Mouse (Mus musculus): ENCODE data around the gene Slc16a1.
"Not testable (repeated sequence)": the region's sequence is repeated elsewhere in the genome, so short reads cannot be mapped to it uniquely, and the experiment has no call there.

The Slc16a1 gene

DNA sequence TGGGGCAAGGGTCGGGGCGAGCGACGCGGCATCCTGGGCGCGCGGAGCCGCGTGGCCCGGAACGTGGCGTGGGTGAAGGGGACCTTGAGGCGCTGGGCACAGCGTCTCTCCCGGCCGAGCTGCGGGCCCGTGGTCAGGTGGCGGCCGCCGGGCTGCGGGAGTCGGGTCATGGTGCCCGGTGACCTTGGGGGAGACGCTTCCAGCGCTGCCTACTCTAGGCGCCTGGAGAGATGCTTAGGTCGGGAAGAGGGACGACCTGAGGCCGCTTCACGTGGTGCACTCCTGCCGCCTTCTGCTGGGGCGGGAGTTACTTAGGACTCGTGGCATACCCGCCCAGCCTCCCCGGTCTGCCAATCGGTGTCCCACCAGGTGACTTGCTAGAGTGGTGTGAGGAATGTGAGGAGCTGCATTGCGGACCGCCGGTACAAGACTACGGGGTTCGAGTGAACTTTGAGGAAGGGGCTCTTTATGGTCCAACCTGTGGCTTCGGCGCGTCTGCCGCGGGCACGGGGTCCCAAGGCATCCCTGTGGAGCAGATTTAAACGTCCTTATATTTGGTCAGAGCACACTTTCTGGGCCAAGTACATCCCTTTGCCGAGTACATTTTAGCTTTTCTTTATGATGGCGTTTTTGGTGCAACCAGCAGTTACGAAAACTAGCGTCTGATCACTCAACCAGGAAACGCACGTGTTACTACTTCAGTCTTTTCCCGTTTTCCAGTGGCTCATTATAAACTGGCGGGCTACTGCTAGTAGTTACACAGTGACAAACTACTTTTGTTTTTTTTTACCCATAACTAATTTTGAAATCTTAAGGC lies 672 bp downstream of the Slc16a1 start:
- peak; percentile 59 for ATAC-seq (ENCODE audit: low TSS enrichment)

DNA sequence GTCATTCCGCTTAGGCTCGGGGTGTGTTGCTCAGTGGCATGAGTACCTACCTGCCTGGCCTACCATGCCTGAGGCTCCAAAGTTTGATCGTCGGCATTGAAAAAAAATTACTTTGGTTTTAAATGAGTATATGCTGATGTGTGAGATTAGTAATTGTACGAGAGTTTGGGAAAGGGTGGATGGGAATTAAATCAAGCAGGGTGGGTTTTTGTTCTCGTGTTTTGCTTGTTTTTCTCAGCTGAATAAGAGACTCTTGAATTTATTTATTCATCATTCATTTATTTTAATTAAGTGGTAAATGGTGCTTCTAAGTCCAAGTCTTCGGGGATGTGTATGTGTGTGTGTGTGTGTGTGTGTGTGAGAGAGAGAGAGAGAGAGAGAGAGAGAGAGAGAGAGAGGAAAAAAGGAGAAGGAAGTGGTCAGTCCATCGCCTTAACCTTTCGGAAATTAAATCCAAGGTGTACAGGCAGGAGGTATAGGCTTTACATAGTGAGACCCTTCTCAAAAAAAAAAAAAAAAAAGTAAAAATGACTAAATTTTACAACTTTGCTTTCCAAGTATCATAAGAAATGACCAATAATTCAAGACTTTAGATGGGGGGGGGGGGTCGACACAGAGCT lies 1.4 kb downstream of the Slc16a1 start:
- ATAC-seq (ENCODE audit: low TSS enrichment), result no peak

DNA sequence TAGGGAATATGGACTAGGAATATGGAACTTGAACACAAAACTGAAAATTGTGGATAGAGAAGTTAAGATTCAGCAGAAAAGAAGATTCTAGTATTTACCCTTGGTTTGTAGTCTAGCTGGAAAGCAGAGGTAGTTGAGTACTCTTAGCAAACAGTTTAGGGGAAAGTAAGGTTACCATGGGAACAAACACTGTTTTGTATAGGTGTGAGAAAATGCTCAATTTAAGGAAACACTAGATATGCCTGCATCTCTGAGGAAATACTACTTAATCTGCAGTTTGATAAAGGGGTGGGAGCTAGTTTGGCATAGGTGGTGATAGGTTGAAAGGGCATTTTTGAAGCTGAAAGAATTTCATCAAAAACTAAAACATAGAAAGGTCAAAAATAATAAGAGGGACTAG lies 2.4 kb downstream of the Slc16a1 start:
- no peak for ATAC-seq (ENCODE audit: low TSS enrichment)

DNA sequence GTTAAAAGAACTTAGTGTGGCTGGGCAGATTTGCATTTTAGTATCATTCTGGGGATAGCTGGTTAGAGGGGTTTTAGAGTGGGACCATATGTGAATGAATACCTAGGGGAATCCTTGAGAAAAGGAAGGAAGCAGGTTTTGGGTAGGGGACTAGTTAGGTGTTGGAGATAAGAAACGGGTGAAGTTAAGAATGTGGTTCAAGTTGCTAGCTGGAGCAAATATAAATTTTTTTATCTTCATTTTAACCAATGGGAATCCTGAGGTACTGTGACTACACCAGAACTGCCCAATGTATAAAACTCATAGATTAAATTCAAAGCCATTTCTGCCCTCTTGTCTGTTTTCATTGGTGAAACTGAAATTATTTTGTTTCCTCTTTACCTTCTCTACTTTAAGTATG lies 2.8 kb downstream of the Slc16a1 start:
- ATAC-seq (ENCODE audit: low TSS enrichment), result no peak

DNA sequence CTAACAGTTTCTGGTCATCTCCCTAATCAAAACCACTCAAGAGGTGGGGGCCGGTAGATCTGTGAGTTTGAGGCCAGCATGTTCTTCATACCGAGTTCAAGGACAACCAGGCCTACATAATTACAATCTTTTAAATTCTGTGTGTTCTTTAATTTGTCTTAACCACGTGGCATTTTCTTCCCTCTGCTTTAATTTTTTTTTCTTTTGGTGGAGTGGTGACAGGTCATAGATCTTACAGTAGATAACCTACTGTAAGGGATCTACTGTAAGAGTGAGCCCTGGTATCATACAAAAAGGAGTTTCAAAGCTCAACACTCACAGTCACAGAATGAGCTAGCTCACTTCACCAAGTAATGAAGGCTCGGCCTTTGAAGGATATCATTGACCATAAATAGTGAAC lies 4.6 kb downstream of the Slc16a1 start:
- ATAC-seq (ENCODE audit: low TSS enrichment), result no peak

DNA sequence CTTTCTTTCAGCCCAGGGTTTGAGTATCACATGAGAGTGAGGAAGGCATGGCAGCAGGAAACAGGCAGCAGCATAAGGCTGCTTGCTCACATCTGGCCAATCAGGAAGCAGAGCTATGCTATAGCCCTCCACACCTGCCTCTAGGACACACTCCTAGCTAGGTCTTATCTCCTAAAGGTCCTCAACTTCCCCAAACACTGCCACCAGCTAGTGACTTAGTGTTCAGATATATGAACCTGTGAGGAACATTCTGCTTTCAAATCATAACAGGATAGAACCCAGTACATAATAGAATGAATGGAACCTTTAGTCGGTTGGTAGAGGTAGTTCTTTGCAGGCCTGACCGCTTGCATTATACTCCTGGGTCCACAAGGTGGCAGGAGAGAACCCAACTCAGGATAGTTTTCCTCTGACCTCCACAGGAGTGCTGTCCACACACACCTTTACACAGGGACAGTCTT lies 5.4 kb downstream of the Slc16a1 start:
- peak; percentile 90 for ATAC-seq (ENCODE audit: low TSS enrichment)

DNA sequence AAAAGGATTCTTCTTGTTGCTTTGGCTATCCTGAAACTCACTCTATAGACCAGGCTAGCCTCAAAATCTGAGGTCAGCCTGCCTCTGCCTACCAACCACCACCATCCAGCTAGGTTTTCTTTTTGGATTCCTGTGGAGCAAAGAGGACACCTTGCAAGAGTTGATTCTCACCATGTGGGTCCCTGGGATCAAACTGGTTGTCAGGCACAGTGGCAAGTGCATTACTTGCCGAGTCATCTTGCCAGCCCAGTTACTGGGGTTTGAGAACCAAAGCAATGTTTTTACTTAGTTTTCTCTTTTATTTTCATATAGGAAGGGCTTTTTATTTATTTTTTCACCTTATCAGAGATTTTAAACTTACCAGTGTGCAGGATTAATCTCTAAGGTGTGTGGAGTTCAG lies 5.9 kb downstream of the Slc16a1 start:
- ATAC-seq (ENCODE audit: low TSS enrichment), result no peak

DNA sequence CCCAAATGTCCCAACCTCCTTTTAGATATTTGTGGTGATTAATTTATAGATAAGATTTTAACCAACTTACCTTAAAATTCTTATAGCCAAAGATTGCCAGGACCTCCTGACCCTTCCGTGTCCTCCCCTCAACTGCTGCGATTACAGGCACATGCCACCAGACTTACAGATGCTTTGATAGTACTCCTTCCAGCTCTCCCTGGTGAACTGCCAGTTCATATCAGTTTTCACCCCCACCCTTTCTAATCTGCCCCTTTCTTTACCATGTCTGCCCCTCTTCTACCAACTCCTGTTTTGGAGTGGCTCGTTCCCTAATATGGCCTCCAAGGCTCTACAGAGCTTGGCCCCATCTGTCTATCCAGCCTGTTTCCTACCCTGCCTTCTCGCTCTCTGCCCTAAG lies 15.8 kb downstream of the Slc16a1 start:
- no peak for ATAC-seq (ENCODE audit: low TSS enrichment)

DNA sequence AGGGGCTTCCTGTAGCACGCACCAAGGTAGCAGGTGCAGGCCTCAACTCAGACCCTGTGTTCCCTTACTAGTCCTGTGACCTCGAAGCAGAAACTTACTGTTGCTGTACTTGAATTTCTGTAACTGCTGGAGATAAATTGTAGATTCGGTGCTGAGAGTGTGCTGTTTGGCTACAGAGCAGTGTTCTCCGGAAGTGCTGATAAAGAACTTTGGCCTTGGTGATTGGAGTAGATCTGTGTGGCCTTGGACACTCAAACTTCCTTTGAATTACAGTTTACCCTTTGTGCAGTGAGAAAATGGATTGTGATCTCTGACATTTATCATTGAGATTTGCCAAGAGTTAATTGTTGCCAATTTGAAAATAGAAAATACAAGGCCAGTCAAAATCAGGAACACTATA lies 16.5 kb downstream of the Slc16a1 start:
- no peak for ATAC-seq (ENCODE audit: low TSS enrichment)

DNA sequence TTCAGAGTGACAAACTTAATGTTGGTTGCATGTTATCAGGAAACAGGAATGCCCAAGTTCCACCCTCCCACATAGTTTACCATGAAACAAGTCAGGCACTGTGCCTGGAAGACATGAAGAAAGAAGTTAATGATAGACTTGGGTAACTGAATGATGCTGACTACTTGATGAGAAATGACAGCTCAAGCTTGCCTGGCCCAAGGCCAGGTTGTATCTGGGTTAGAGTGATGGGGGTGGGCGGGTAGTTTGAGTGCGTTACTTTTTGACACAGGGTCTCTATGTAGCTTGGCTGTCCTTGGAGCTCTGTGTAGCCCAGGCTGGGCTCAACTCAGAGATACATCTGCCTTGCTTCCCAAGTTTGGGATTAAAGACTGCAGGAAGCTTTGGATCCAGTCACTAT lies 20.2 kb downstream of the Slc16a1 start:
- ATAC-seq (ENCODE audit: low TSS enrichment), result no peak

DNA sequence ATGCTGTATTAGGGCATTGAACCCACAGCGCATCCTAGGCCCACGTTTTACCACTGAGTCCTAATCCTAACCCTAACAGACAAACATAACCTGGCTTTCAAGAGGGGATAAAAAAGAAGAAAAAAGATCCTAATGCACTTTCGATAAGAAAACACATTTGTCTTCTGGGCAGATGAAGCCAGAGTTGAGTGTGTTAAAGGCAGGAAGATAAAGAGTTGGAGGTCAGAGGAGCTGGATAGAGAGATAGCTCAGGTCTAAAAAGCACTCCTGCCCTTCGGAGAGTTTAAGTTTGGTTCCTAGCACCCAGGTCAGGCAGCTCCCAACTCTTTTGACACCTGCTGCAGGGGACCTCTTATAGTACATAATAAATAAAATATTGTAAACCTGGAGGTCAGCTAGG lies 21.3 kb downstream of the Slc16a1 start:
- no peak for ATAC-seq (ENCODE audit: low TSS enrichment)

DNA sequence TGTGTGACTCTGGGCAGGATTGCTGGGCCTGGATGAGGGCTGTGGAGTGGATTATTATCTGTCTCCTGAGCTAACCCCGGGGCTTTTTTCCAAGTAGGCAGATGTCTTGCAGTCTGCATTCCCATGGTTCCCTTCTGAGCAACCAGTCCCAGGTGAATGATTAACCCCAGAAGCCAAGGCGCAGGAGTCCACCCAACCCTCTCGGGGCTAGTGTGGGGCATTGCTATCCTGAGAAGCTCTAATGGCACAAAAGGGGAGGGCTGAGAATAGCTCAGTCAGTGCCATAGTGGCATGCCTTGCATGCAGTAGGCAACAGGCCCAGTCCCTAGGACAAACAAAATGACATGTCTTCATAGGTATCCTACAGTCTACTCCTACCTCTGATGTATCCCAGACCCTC lies 22.1 kb downstream of the Slc16a1 start:
- no peak for ATAC-seq (ENCODE audit: low TSS enrichment)

DNA sequence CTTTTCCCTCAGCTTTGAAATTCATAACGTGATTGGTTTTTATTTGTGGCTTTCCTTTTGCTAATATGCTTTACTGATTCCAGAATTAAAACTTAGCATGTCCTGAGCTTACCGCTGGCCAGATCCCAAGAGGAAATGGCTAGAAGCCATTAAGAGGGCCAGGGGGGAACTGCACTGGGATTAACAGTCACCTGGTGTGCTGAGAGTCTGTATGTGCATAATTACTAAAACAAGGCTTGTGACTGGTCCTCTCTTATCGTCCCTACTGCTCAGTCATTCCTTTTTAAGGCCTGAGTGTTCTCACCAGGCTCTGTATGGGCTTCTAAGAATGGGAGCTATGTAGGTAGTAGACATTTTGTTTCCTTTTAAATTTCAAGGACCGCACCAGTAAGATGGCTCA lies 23.5 kb downstream of the Slc16a1 start:
- no peak for ATAC-seq (ENCODE audit: low TSS enrichment)

DNA sequence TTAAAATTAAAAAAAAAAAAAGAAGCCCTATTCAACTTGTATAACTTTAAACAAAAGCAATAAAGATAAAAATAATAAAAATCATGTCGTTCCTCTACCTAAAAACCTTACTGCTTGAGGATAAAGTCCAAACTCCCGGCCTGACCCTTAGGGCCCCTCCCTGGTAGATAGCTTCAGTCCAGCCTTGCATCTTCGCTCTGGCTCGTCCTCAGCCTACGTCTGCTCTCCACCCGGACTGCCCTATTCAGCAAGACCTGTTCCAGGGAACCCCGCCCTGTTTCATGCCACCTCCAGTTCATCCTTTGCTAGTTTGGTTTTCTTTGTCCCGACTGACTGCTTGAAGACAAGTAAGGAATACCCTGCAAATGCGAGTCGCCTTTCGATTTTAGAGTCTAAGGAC lies 24.5 kb downstream of the Slc16a1 start:
- no peak for ATAC-seq (ENCODE audit: low TSS enrichment)

DNA sequence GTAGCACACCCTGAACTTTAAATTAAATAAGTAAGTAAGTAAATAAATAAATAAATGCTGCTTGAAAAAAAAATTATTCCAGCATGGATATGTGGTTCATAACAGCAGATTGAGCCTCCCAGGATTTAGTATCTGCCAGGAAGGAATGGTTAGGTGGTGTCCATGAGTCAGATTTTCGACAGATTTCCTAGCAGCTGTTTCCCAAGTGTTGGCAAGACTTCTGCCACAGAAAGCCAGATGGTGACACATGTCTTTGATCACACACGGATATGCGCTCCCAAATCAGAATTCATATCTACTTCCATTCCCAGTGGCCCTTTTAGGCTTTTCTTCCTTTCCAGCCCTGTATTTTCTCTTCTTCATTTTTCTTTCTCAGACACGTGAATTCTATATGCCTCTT lies 28.5 kb downstream of the Slc16a1 start:
- ATAC-seq (ENCODE audit: low TSS enrichment), result peak; percentile 64

DNA sequence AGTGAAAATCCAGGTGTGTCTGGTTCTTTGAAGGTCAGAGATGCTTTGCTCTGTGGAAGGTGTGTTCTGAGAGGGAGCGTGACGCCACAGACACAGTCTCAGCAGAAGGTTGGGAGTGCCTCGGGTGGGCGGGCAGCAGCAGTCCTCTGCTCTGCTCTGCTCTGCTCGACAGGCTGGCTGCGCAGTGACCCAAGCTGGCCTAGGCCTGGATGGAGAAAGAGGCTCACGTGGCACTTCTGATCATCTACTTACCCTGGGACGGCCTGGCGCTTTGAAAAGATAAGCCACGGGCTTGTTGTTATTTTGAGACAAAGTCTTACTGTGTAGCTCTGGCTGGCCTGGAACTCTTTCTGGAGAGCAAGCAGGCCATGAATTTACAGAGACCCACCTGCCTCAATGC lies 29.0 kb downstream of the Slc16a1 start:
- peak; percentile 41; the same call in 1 of the 2 replicates for ATAC-seq (ENCODE audit: low TSS enrichment)

DNA sequence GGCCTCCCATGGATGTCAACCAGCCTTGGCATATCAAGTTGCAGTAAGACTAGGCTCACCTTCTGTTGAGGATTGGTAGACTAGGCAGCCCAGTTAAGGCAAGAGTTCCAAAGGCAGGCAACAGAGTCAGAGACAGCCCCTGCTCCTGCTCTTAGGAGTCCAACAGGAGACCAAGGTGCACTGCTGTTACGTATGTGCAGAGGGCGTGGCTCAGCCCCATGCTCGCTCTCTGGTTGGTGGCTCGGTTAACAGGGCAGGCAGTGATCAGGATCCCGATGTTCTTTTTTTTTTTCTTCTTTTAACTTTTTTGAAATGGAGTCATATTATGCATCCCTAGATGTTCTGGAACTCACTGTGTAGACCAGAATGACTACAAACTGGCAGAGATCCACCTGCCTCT lies 30.5 kb downstream of the Slc16a1 start:
- no peak for ATAC-seq (ENCODE audit: low TSS enrichment)

DNA sequence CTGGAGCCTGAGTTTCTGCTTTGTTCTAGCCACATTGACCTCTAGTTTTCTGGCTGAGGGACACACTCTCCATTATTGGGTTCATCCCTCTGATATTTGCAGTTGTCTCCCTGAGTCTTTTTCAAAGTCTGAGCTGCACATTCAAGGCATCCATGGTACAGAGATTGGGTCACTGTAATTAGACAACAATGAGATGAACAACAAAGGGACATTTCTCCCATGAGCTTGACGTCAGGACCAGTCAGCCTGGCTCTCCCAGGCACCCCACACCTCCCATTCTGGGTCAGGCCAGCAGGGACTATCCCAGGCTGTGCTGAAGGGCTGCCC lies 31.4 kb downstream of the Slc16a1 start:
- peak; percentile 29 for ATAC-seq (ENCODE audit: low TSS enrichment)

DNA sequence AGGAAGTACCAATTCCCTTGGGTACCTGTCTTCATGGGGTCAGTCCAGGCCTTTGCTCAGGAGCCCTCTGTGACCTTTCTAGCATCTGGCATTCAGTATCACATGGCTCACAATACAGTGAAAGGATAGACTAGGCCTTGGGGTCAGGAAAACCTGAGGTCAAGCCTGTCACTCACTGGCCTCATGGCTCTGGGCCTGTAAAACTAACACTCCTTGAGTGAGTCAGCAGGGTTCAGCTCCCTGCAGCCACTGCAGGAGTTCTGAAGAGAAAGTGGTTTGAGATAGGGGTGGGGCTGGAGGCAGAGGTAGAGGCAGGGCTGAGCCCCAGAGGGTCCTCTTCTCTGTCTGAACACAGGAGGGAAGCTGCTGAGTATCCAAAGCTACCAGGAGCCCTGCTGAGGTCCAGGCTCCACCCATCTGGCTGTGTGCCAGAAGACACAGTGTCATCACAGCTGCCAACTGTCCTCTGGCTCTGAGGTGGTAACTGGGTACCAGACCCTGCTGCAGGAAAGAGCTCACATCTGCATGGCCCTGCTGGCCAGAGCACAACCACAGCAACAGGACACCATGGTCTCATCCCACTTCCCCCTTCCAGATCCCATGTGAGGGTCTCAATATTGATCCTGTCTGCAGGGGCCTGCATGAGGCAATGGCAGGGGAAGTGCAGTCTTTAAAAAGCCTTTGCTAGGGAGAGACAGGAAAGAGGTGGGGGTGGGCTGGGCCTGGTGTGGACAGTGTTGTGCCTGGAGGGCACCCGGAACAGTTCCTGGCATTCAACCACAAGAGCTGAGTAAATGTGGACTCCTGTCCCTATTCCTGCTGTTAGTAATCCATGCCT lies 31.9 kb downstream of the Slc16a1 start:
- ATAC-seq (ENCODE audit: low TSS enrichment), result not testable (repeated sequence)

DNA sequence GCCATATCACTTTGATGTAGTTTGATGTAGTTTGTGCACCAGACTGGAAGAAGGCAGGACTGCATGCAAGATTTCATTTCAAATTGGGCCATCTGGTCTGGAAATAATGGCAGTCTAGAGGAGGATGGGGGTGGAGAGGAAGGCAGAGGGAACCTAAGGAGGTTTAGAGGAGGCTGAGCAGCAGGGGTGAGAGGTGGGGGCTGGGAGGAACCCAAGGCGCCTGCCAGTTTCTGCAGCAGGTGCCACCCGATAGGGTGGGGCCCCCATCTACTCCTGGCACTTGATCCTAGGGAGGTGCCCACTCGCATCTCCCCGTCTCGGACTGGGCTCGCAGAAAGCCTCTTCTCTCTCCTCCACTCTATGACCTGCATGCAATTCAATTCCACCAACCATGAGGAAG lies 33.1 kb downstream of the Slc16a1 start:
- peak; percentile 38 for ATAC-seq (ENCODE audit: low TSS enrichment)

DNA sequence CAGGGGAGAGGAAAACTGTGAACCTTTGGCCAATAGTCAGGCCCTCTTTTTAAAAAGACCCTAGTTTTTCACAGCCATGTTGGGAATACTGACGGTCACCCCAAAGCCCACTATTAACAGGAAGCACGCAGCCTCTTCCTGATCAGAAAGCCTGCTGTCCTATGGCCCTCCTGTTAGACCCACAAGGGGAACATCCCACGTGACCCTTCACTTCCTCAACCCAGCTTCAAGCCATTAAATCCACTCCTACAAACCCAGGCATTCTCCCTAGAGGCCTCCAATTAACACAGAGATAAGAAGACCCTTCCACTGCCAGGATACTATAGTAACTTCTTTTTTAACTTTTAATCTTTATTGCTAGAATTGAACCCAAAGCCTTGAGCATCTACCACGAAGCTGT lies 33.6 kb downstream of the Slc16a1 start:
- ATAC-seq (ENCODE audit: low TSS enrichment), result no peak

DNA sequence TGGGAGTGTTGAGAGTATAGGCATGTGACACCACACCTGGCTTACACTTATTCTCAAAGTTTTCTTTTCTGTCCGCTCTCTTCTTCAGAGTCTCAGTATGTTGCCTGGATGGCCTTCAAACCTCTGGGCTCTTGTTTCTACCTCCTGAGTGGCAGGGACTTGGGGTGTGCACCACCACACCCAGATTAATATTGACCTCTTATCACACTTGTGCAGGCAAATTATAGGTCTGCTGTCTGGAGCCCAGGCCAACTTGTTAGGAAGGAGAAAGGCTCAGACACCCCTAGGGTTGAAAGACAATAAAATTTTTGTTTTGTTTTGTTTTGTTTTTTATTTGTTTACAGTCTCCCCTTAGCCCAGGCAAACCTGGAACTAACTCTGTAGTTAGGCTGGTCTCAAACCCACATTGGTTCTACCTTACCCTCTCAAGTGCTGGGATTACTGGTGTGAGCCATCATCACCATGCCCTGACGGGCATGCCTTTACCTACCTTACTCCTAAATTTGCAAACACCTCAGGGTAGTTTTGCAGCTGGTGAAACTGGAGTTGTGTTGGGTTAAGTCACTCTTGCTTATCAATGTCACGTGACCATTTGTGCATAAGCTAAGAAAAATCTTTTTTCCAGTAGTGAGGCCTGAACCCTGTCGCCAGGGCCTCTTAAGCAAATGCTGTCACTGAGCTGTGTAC lies 35.3 kb downstream of the Slc16a1 start:
- no peak for ATAC-seq (ENCODE audit: low TSS enrichment)
